Mouse (Mus musculus): ENCODE data around the gene Scfd2.

GRCm38 (mm10) chr5:74175526-74176270 lies 355.9 kb downstream of the Scfd2 start:
- TF ChIP-seq CTCF (IDR thresholded peaks at IDR 0.05; ENCODE audit: extremely low read depth, insufficient read depth, low read length) = no peak
- TF ChIP-seq POLR2A (IDR thresholded peaks at IDR 0.05; ENCODE audit: extremely low read depth, insufficient read depth, low read length) = no peak
